In genomic region chr11:73220651-73221050, GRCm38 (mm10) we compare ENCODE assay signal across 25 mouse cellular contexts. TPM values are rescaled to one million over a fixed set of nuclear protein-coding genes. Genes with fewer than 3 reads are reported as not detected.
A peak's percentile ranks its signal among the peaks of the same experiment; 100 is the strongest.
DNase-seq lines count a peak whose midpoint lies in the region; ATAC-seq and TF ChIP-seq lines count a peak whose summit lies in the region.
"Had no signal": no experiment of that assay in that cellular context is flagged by ENCODE, and none has a peak within 500 bp of the region (broad histone marks: within the 10 kb centered on the region; RNA-seq: fewer than 3 reads in every experiment).

No protein-coding gene starts in this region.

- in situ Hi-C loops in Patski (cut with MboI; ENCODE audit: low pct_unique_long_range_greater_than_20kb) = no loop called here

- no peak overlapping the region for H3K9ac ChIP-seq in lung, postnatal 0 days (replicated peaks; ENCODE audit: low read depth)
- H3K9ac ChIP-seq: embryonic facial prominence, embryonic 12.5 days; forebrain, embryonic 12.5 days had no signal

- H3K4me2 ChIP-seq in lung, postnatal 0 days (replicated peaks; ENCODE audit: low read depth, low read length) = no peak overlapping the region
- H3K4me2 ChIP-seq: embryonic facial prominence, embryonic 12.5 days; forebrain, embryonic 12.5 days had no signal

- no peaks in the 10 kb centered on the region for H3K9me3 ChIP-seq in lung, postnatal 0 days (ENCODE audit: low read length)
- H3K9me3 ChIP-seq: embryonic facial prominence, embryonic 10.5 days; embryonic facial prominence, embryonic 12.5 days; forebrain, embryonic 10.5 days; forebrain, embryonic 12.5 days; G1E had no signal

- peaks cover 7% of the 10 kb centered on the region for H3K4me1 ChIP-seq in embryonic fibroblast, embryonic 13.5 days (ENCODE audit: control insufficient read depth, insufficient read depth, low read length)
- no peaks in the 10 kb centered on the region for H3K4me1 ChIP-seq in lung, postnatal 0 days (ENCODE audit: insufficient read depth, low read depth, low read length)
- H3K4me1 ChIP-seq: embryonic facial prominence, embryonic 10.5 days; embryonic facial prominence, embryonic 12.5 days; forebrain, embryonic 10.5 days; forebrain, embryonic 12.5 days had no signal

- H3K36me3 ChIP-seq in lung, postnatal 0 days (ENCODE audit: insufficient read depth, low read length) = no peaks in the 10 kb centered on the region
- H3K36me3 ChIP-seq: embryonic facial prominence, embryonic 10.5 days; embryonic facial prominence, embryonic 12.5 days; forebrain, embryonic 10.5 days; forebrain, embryonic 12.5 days; G1E had no signal

- POLR2A ChIA-PET in Patski (lab: Charles Lee) = interaction anchor here (1.0 kb wide), 1 partner anchor 22 kb away, joined by 3 read pairs; no protein-coding TSS in a partner anchor

- no peaks in the 10 kb centered on the region for H3K27me3 ChIP-seq in Patski
- H3K27me3 ChIP-seq in lung, postnatal 0 days (replicated peaks; ENCODE audit: insufficient read depth, low read length) = no peaks in the 10 kb centered on the region
- H3K27me3 ChIP-seq: embryonic facial prominence, embryonic 12.5 days; forebrain, embryonic 12.5 days had no signal

- 80% methylated on average over 1 of the region's 1 CpGs for WGBS in lung, postnatal 0 days

- no peak for TF ChIP-seq CTCF in Patski (IDR thresholded peaks at IDR 0.05)
- TF ChIP-seq CTCF in embryonic fibroblast, embryonic 13.5 days (IDR thresholded peaks at IDR 0.05; ENCODE audit: borderline replicate concordance, insufficient read depth, low read length) = no peak
- TF ChIP-seq CTCF in lung, postnatal 0 days (IDR thresholded peaks at IDR 0.05) = no peak

- DNase-seq in 3T3-L1 (ENCODE audit: low read depth, low spot score) (peak; percentile 65), Patski (ENCODE audit: low read depth, low spot score) (no peak)
- DNase-seq in Muller cell, postnatal 12 days (ENCODE audit: inconsistent ontology term) = peak; percentile 78
- DNase-seq in c-Kit-positive CD71-positive TER-119-positive erythroid progenitor cells, embryonic 14.5 days (ENCODE audit: low spot score) = no peak
- DNase-seq in lung, postnatal 0 days (ENCODE audit: low spot score) = no peak
- no peak for DNase-seq in kidney, postnatal 14 days
- DNase-seq: adrenal gland, adult 2 months; adrenal gland, postnatal 10 days; adrenal gland, postnatal 25 days; cerebellum, adult 11 months; cerebellum, adult 18-20 months; cerebellum, adult 8-10 months; cerebellum, adult 9-11 months; cerebellum, postnatal 14 days; cerebellum, postnatal 36 days had no signal

- ATAC-seq in Patski = peak; percentile 46
- ATAC-seq in lung, postnatal 0 days = no peak
- ATAC-seq: CD4-positive, CD25-positive, alpha-beta regulatory T cell, adult 4 months; forebrain, embryonic 14.5 days; forebrain, embryonic 16.5 days had no signal

- no peak overlapping the region for H3K4me3 ChIP-seq in embryonic fibroblast, embryonic 13.5 days (ENCODE audit: insufficient read depth, low read length)
- no peak overlapping the region for H3K4me3 ChIP-seq in lung, postnatal 0 days (ENCODE audit: low read depth, low read length)
- H3K4me3 ChIP-seq: embryonic facial prominence, embryonic 10.5 days; embryonic facial prominence, embryonic 12.5 days; erythroblast, embryonic 14.5 days; forebrain, embryonic 10.5 days; forebrain, embryonic 12.5 days had no signal

- TF ChIP-seq EP300 in lung, postnatal 0 days (IDR thresholded peaks at IDR 0.05) = no peak

- CTCF ChIA-PET in Patski (lab: Charles Lee) = interaction anchor here (0.8 to 1.5 kb wide), 4 partner anchors 10 to 82 kb away, joined by 3 to 4 read pairs (median 3); partner anchors contain the start of gene Haspin

- TF ChIP-seq POLR2A in embryonic fibroblast, embryonic 13.5 days (IDR thresholded peaks at IDR 0.05; ENCODE audit: low read depth, low read length) = no peak

- peak overlapping the region; percentile 87 for H3K27ac ChIP-seq in embryonic fibroblast, embryonic 13.5 days (ENCODE audit: insufficient read depth, low read length)
- no peak overlapping the region for H3K27ac ChIP-seq in lung, postnatal 0 days (ENCODE audit: low read length)
- H3K27ac ChIP-seq: embryonic facial prominence, embryonic 10.5 days; embryonic facial prominence, embryonic 12.5 days; forebrain, embryonic 10.5 days; forebrain, embryonic 12.5 days had no signal

RNA-seq across cellular contexts. Expression of gene Trpv1, which starts 13.4 kb away (rescaled TPM):
- not detected for polyA plus RNA-seq in Patski (2021)
- polyA plus RNA-seq in embryonic fibroblast, embryonic 13.5 days (2011; ENCODE audit: insufficient read length, low read depth, missing spikeins) = not detected in 2 replicates
- polyA plus RNA-seq in lung, postnatal 0 days (2015; fragmentation: Nextera tagmentation; extraction: Ambion mirVana) = 0.05 TPM in 1 of 2 replicates, not detected in the other
- polyA plus RNA-seq: CD4-positive, CD25-positive, alpha-beta regulatory T cell, adult 4 months; embryonic facial prominence, embryonic 10.5 days; erythroblast, embryonic 14.5 days; forebrain, embryonic 10.5 days; forebrain, embryonic 12.5 days; forebrain, embryonic 14.5 days; forebrain, embryonic 16.5 days; G1E had no signal

RNA-seq across cellular contexts. Expression of gene Shpk, which starts 21.4 kb away (rescaled TPM):
- polyA plus RNA-seq in Patski (2021) = 5.6 TPM
- 2.2 and 2.4 TPM in 2 replicates for polyA plus RNA-seq in embryonic fibroblast, embryonic 13.5 days (2011; ENCODE audit: insufficient read length, low read depth, missing spikeins)
- 2.8 and 3.5 TPM in 2 replicates for polyA plus RNA-seq in lung, postnatal 0 days (2015; fragmentation: Nextera tagmentation; extraction: Ambion mirVana)

RNA-seq across cellular contexts. Expression of gene Ctns, which starts 21.8 kb away (rescaled TPM):
- polyA plus RNA-seq in Patski (2021) = 33.0 TPM
- 17.9 and 22.1 TPM in 2 replicates for polyA plus RNA-seq in embryonic fibroblast, embryonic 13.5 days (2011; ENCODE audit: insufficient read length, low read depth, missing spikeins)
- polyA plus RNA-seq in lung, postnatal 0 days (2015; fragmentation: Nextera tagmentation; extraction: Ambion mirVana) = 15.2 and 16.2 TPM in 2 replicates

RNA-seq across cellular contexts. Expression of gene Tax1bp3, which starts 43.8 kb away (rescaled TPM):
- polyA plus RNA-seq in Patski (2021) = 157 TPM
- polyA plus RNA-seq in embryonic fibroblast, embryonic 13.5 days (2011; ENCODE audit: insufficient read length, low read depth, missing spikeins) = 129 and 131 TPM in 2 replicates
- 373 and 379 TPM in 2 replicates for polyA plus RNA-seq in lung, postnatal 0 days (2015; fragmentation: Nextera tagmentation; extraction: Ambion mirVana)

RNA-seq across cellular contexts. Expression of gene Emc6, which starts 43.8 kb away (rescaled TPM):
- polyA plus RNA-seq in Patski (2021) = 79.4 TPM
- 37.9 and 40.7 TPM in 2 replicates for polyA plus RNA-seq in embryonic fibroblast, embryonic 13.5 days (2011; ENCODE audit: insufficient read length, low read depth, missing spikeins)
- 160 and 177 TPM in 2 replicates for polyA plus RNA-seq in lung, postnatal 0 days (2015; fragmentation: Nextera tagmentation; extraction: Ambion mirVana)

Comparison
In these comparisons a context has a peak if more than half of its experiments do, and no peak if none do; other contexts are left out.
1. DNase-seq: peak in 3T3-L1 (single experiment) and Muller cell, postnatal 12 days (single experiment); none in Patski (single experiment), c-Kit-positive CD71-positive TER-119-positive erythroid progenitor cells, embryonic 14.5 days (single experiment), lung, postnatal 0 days (single experiment) and kidney, postnatal 14 days (single experiment).